Mouse (Mus musculus) forebrain, embryonic 11.5 days (tissue): ENCODE data around the gene Upp2. TPM values are rescaled to one million over a fixed set of nuclear protein-coding genes. Genes with fewer than 3 reads are reported as not detected.
A peak's percentile ranks its signal among the peaks of the same experiment; 100 is the strongest.

Experiments used
- ATAC-seq: fragments of 200-750 bp; cut with Nextera tagmentation; replicated peaks from 2 replicates; pipeline ENCODE4 v1.8.0; 2017; ENCODE audit warnings: moderate TSS enrichment; ENCODE audit not compliant: low FRiP score
- DNase-seq: peaks from one replicate; pipeline ENCODE4 v3.0.0-alpha.2; 2017; ENCODE audit warnings: low spot score
- H3K27ac ChIP-seq: fragments of 300-500 bp; sonication (generic); 2 replicates; pipeline ENCODE4 v1.5.1; 2014; ENCODE audit warnings: low read depth, low read length
- H3K27me3 ChIP-seq: fragments of 300-500 bp; sonication (generic); 2 replicates; pipeline ENCODE4 v1.6.1; 2014; ENCODE audit warnings: mild to moderate bottlenecking, low read length, mixed read lengths; ENCODE audit not compliant: control insufficient read depth, insufficient read depth
- H3K36me3 ChIP-seq: fragments of 300-500 bp; sonication (generic); 2 replicates; pipeline ENCODE4 v1.6.1; 2014; ENCODE audit warnings: mild to moderate bottlenecking, low read length, moderate library complexity, mixed read lengths; ENCODE audit not compliant: control insufficient read depth, insufficient read depth
- H3K4me1 ChIP-seq: fragments of 300-500 bp; sonication (generic); replicated peaks from 2 replicates; pipeline ENCODE4 v1.6.1; 2014; ENCODE audit warnings: low read length, mixed read lengths; ENCODE audit not compliant: control insufficient read depth, insufficient read depth
- H3K4me2 ChIP-seq: fragments of 300-500 bp; sonication (generic); 2 replicates; pipeline ENCODE4 v1.6.1; 2014; ENCODE audit warnings: low read depth, mild to moderate bottlenecking, low read length, moderate library complexity, mixed read lengths; ENCODE audit not compliant: severe bottlenecking
- H3K4me3 ChIP-seq: fragments of 300-500 bp; sonication (generic); 2 replicates; pipeline ENCODE4 v1.5.1; 2014; ENCODE audit warnings: low read depth, low read length
- H3K9ac ChIP-seq: fragments of 300-500 bp; sonication (generic); 2 replicates; pipeline ENCODE4 v1.6.1; 2014; ENCODE audit warnings: low read length
- H3K9me3 ChIP-seq: fragments of 300-500 bp; sonication (generic); 2 replicates; pipeline ENCODE4 v1.6.1; 2016; ENCODE audit warnings: low read length, mixed read lengths; ENCODE audit not compliant: control insufficient read depth
- WGBS: fragments of 180-500 bp; shearing (Covaris S2); extraction: QIAGEN DNeasy Blood & Tissue Kit; methylation state at CpG from one replicate; pipeline ENCODE4 v1.1.7; 2014; 5-methylcytosine and 5-hydroxymethylcytosine counted together
- polyA plus RNA-seq: library from polyadenylated mRNA; unstranded; fragments of >200 nt; fragmentation: Nextera tagmentation; extraction: Ambion mirVana; gene quantifications from 2 replicates; pipeline ENCODE4 v1.2.1, GENCODE M21; 2014

Upp2 gene
- polyA plus RNA-seq = 4.9 and 7.5 TPM in 2 replicates

GRCm38 (mm10) chr2:58567066-58567810, at the start of gene Upp2, which contains the start of gene Acvr1:
Gene Upp2 (plus strand): TSS chr2:58567298.
Gene Acvr1 (minus strand): TSS chr2:58567157.
- Histone ChIP-seq H3K4me3 (peak within 1 kb of the TSS; percentile 92), H3K4me1 (peaks cover 9% of the 10 kb centered on the region), H3K36me3 (no peaks in the 10 kb centered on the region), H3K4me2 (peak within 1 kb of the TSS; percentile 64), H3K27me3 (no peaks in the 10 kb centered on the region), H3K9ac (peak within 1 kb of the TSS; percentile 94), H3K27ac (peak within 1 kb of the TSS; percentile 88), H3K9me3 (no peaks in the 10 kb centered on the region)
- peak; percentile 94 for ATAC-seq
- WGBS = under 1% methylated on average over 55 of the region's 80 CpGs
- DNase-seq = peak; percentile 89

- Histone ChIP-seq H3K4me3 (no peak overlapping the region), H3K27me3 (no peaks in the 10 kb centered on the region), H3K9me3 (no peaks in the 10 kb centered on the region), H3K36me3 (no peaks in the 10 kb centered on the region), H3K4me1 (peaks cover 8% of the 10 kb centered on the region; the same call in 1 of the 2 replicates), H3K4me2 (no peak overlapping the region), H3K27ac (no peak overlapping the region), H3K9ac (no peak overlapping the region)
- DNase-seq = no peak
- WGBS = 81% methylated on average over 1 of the region's 1 CpGs
- ATAC-seq = no peak
These were observed 48.6 kb upstream of the Upp2 start for GRCm38 (mm10) chr2:58518517-58518916.

GRCm38 (mm10) chr2:58520727-58521126, 46.4 kb upstream of the Upp2 start:
- ATAC-seq (no peak), DNase-seq (no peak)
- Histone ChIP-seq H3K27ac (no peak overlapping the region), H3K9me3 (no peaks in the 10 kb centered on the region), H3K27me3 (no peaks in the 10 kb centered on the region), H3K36me3 (no peaks in the 10 kb centered on the region), H3K9ac (no peak overlapping the region), H3K4me2 (no peak overlapping the region), H3K4me1 (peaks cover 8% of the 10 kb centered on the region; the same call in 1 of the 2 replicates), H3K4me3 (no peak overlapping the region)
- 98% methylated on average over 9 of the region's 9 CpGs for WGBS

GRCm38 (mm10) chr2:58521621-58522020, 45.5 kb upstream of the Upp2 start:
- H3K27ac ChIP-seq = no peak overlapping the region
- H3K9me3 ChIP-seq = no peaks in the 10 kb centered on the region
- no peak overlapping the region for H3K9ac ChIP-seq
- H3K4me1 ChIP-seq = peaks cover 8% of the 10 kb centered on the region; the same call in 1 of the 2 replicates
- WGBS = 92% methylated on average over 6 of the region's 6 CpGs
- no peak overlapping the region for H3K4me3 ChIP-seq
- DNase-seq = no peak
- no peaks in the 10 kb centered on the region for H3K36me3 ChIP-seq
- H3K4me2 ChIP-seq = no peak overlapping the region
- no peaks in the 10 kb centered on the region for H3K27me3 ChIP-seq
- ATAC-seq = no peak

- no peak for DNase-seq
These were observed 44.0 kb upstream of the Upp2 start for GRCm38 (mm10) chr2:58523097-58523496.

GRCm38 (mm10) chr2:58523894-58524293, 43.2 kb upstream of the Upp2 start:
- H3K4me3 ChIP-seq = no peak overlapping the region
- H3K27me3 ChIP-seq = no peaks in the 10 kb centered on the region
- WGBS = 89% methylated on average over 5 of the region's 5 CpGs
- H3K4me2 ChIP-seq = no peak overlapping the region
- no peaks in the 10 kb centered on the region for H3K36me3 ChIP-seq
- no peak overlapping the region for H3K27ac ChIP-seq
- ATAC-seq (no peak), DNase-seq (no peak)
- peaks cover 8% of the 10 kb centered on the region; the same call in 1 of the 2 replicates for H3K4me1 ChIP-seq
- no peak overlapping the region for H3K9ac ChIP-seq
- H3K9me3 ChIP-seq = no peaks in the 10 kb centered on the region

More at GRCm38 (mm10) chr2:58523097-58523496, 44.0 kb upstream of the Upp2 start:
- Histone ChIP-seq H3K36me3 (no peaks in the 10 kb centered on the region), H3K9ac (no peak overlapping the region), H3K9me3 (no peaks in the 10 kb centered on the region), H3K27me3 (no peaks in the 10 kb centered on the region), H3K4me3 (no peak overlapping the region), H3K4me1 (peaks cover 8% of the 10 kb centered on the region; the same call in 1 of the 2 replicates), H3K27ac (no peak overlapping the region), H3K4me2 (no peak overlapping the region)
- whole genome bisulfite sequencing = 86% methylated on average over 12 of the region's 12 CpGs
- no peak for ATAC-seq

- no peak overlapping the region for H3K4me3 ChIP-seq
These were observed 42.7 kb upstream of the Upp2 start for GRCm38 (mm10) chr2:58524356-58524755.

GRCm38 (mm10) chr2:58527786-58528185, 39.3 kb upstream of the Upp2 start:
- Histone ChIP-seq H3K27me3 (no peaks in the 10 kb centered on the region), H3K4me3 (no peak overlapping the region), H3K4me1 (peaks cover 18% of the 10 kb centered on the region), H3K27ac (no peak overlapping the region), H3K9ac (no peak overlapping the region), H3K4me2 (no peak overlapping the region), H3K36me3 (no peaks in the 10 kb centered on the region), H3K9me3 (no peaks in the 10 kb centered on the region)
- 70% methylated on average over 3 of the region's 3 CpGs for WGBS
- ATAC-seq (no peak), DNase-seq (no peak)

More at GRCm38 (mm10) chr2:58524356-58524755, 42.7 kb upstream of the Upp2 start:
- no peaks in the 10 kb centered on the region for H3K36me3 ChIP-seq
- DNase-seq (no peak), ATAC-seq (no peak)
- no peak overlapping the region for H3K4me2 ChIP-seq
- H3K9ac ChIP-seq = no peak overlapping the region
- no peaks in the 10 kb centered on the region for H3K9me3 ChIP-seq
- H3K27ac ChIP-seq = no peak overlapping the region
- WGBS = 90% methylated on average over 6 of the region's 6 CpGs
- H3K4me1 ChIP-seq = peaks cover 9% of the 10 kb centered on the region; the same call in 1 of the 2 replicates
- no peaks in the 10 kb centered on the region for H3K27me3 ChIP-seq
